Mouse (Mus musculus): ENCODE measurements around the gene Nyap2.
"Not testable (repeated sequence)": the region's sequence is repeated elsewhere in the genome, so short reads cannot be mapped to it uniquely, and the experiment has no call there.

Gene Nyap2

DNA sequence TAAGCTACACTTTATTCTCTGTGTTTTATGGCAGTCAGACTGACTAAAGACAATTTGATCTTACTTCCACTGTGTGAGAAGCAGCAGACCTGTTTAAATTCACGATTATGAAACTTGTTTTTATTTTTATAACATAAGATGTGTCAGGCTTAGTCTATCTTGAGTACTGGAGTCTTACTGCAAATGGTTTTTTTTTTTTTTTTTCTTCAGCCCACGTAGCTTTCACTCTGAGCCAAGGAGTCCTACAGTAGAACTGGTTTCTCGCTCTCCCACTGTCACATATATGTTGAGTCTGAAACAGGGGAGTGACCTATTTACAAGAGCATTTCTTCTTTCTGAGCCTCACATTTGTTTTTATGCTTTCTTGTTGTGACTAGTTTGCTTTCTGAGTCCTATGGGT, 103.9 kb downstream of the Nyap2 start:
- DNase-seq (ENCODE audit: low spot score), result no peak

DNA sequence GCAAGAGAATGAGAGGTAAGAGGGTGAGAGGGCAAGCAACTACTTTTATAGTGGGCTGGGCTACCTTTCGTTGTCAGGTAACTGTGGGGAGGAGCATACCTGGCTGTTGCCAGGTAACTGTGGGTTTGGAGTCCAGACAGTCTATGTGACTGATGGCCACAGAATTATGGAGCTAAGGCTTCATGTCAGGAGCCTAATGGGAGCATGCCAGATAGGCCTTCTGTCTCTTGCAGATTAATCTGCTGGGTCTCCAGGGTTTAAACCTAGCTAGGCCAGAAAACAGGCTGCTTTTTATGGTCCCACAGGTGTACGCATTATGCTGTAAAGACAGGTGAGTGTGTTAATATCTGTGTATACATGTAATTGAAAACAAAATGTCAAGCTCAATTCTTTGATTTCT, 132.8 kb downstream of the Nyap2 start:
- DNase-seq (ENCODE audit: low spot score), result no peak

DNA sequence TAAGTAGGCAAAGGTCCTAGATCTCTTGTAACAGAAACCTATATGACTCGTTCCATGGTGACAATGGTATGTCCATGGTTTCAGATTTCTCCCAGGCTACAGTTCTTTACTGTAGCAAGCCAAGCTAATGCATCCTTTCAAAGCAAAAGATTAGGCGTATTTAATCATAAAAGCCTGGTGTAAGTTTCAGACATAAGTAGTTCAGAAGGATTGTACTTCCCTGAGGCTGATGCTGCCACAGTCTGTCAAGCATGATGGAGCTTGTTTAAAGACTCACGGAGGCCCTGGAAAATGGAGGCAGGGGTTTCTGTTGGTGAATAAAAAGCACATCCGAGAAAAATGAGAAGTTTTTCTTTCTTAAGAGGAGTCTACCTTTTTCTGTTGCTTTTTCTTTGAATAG, 134.7 kb downstream of the Nyap2 start:
- no peak for DNase-seq (ENCODE audit: low spot score)

DNA sequence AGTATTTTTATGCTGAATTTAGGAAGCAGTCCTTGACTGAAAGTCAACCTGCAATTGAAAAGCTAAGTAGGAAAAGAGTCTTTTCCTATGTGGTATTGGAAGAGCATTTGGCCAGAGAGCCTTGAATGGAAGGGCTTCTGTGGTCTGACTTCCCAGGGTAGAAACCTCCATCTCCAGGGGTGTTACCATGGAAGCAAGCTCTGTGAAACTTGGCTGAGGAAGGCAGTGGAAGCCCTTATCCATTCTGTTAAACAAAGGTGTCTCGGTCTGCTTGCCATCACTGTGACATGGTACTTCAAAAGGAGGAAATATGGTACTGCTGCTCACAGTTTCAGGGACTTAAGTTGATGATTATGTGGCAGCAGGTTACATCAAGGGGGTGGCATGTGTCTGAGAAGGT, 143.0 kb downstream of the Nyap2 start:
- no peak for DNase-seq (ENCODE audit: low spot score)

DNA sequence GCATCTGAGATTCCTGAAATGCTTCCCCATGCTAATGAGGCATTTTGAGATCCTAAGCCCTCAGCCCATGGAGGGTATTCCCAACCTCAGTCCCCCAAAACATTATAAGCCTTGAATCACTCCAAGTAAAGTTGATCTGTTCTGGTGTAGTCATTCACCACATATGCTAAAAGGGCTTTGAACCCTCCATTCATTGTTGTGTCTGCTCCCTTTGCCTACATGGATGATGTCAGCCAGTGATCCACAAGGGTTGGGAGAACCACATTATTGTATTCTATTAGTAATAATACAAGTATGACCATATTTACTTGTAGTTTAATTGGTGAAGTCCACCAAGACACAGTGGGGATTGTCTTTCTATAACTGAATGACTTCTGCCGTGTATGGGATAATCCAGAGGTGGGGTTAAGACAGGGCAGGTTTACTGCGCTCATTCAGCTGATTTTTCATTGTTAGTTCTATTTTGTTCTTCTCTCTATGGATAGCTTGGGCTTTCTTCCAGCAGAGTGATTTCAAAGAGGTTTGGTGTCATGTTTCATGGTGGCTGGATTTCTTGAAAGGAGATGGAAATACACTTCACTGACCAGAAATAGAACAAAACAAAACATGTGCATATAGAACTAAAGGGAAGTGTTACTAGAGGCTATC, 155.1 kb downstream of the Nyap2 start:
- DNase-seq (ENCODE audit: low spot score), result no peak

DNA sequence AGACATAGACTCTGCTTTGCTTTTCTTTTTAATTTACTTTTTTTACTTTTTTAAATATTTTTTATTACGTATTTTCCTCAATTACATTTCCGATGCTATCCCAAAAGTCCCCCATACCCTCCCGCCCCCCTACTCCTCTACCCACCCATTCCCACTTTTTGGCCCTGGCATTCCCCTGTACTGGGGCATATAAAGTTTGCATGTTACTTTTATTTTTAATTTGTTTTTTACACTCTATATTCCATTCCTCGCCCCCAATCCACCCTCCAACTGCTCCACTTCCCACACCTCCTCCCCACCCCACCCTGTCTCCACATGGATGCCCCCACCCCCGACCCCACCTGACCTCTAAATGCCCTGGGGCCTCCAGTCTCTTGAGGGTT, 155.6 kb downstream of the Nyap2 start:
- not testable (repeated sequence) for DNase-seq (ENCODE audit: low spot score)

DNA sequence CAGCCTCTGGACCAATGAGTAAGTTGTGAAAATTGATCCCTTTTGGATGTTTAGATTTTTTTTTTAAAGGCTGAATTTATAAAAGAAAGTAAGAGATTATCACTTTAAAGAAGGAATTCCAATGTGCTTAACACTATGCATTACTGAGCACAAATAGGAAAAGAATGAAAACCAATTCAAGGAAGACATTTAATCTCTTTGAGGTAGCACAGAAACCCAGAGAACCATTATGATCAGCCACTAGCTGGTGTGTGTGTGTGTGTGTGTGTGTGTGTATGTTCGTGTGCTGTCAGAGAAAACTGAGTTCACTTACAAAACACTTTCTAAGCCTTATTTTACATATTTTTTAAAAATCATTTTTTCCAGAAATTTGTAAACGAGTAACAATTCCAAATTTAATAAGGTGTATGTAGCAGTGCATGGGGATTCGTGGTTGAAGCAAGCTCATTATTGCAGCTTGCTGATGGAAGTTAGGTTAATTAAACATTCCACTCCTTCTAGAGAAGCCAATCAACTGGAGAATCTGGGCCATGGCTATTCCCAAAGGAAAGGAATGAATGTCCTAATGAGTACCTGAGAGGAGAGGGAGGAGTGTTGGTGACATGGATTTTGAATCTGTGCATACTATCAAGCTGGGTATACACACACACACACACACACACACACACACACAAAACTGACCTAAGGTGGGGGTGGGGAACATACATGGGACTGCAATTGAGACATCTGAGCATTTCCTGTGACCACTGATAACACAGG, 171.9 kb downstream of the Nyap2 start:
- DNase-seq (ENCODE audit: low spot score), result no peak

DNA sequence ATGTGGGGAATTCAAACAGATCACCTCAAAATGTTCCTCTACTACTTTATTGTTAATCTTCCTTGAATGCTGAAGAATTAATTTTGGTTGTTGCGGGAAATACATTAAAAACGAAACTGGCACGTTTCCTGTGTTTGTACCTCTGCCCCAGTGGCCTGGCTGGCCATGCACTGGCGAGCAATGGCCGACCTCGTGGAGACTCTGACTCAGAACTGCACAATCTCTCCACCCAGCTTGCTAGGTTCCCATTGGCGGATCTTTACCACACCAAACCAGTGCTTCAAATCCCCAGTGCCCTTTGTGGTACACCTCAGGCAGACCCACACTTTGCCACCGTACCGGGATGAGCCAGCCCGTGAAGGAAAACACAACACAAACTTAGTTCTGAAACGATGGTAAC, 173.3 kb downstream of the Nyap2 start:
- DNase-seq (ENCODE audit: low spot score), result no peak

DNA sequence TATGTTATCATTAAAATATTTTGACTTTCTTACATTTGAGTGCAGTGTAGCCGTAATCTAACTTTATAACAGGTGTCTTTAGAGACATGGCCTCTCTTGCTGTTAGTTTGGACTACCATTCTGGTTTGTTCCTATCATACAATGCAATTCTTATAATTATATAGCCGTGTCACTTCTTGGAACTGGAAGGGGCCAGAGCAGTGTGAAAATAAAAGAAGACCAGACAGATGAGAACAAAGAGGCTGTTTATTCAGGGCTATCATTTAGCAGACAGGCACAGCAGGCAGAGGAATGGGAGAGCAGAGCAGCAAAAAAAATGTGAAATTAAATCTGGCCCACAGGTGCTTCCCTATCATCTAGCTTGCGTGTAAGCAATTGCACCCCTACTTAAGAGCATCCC, 189.7 kb downstream of the Nyap2 start:
- no peak for DNase-seq (ENCODE audit: low spot score)

DNA sequence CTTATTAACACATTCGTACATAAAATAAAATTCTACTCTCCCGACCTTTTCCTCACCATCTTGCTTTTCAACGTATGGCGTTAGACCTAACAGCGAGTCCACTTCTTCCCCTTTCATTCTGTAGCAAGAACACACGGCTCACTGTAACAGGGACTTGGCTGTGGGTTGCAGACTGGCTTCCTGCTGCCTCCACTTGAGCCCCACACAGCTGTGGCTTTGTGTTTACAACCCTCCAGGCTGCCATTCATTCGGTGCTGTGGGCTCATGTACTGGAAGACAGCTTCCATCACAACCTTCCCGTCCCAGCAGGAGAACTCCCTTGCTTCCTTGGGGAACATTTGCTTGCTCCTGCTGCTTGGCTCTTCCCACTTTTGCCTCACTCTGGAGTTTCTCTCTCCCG, 204.2 kb downstream of the Nyap2 start:
- DNase-seq (ENCODE audit: low spot score), result no peak

DNA sequence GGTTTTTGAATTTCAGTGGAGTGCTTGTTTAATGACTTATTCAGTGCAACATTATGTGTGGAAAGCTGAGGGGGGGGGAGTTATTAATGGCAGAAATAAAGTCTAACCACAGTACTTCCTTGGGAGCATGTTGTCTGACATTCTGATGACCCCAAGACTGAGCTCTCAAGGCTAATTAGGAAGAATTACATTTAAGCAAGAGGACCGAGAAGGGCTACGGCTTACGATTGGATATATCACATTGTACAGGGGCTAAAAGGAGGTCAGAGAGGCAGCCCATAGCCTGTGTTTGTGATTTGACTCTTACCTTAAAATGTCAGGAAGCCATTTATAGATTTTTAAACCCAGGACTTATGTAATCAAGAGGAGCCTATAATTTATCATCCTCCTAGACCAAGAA, 208.9 kb downstream of the Nyap2 start:
- DNase-seq (ENCODE audit: low spot score), result no peak

DNA sequence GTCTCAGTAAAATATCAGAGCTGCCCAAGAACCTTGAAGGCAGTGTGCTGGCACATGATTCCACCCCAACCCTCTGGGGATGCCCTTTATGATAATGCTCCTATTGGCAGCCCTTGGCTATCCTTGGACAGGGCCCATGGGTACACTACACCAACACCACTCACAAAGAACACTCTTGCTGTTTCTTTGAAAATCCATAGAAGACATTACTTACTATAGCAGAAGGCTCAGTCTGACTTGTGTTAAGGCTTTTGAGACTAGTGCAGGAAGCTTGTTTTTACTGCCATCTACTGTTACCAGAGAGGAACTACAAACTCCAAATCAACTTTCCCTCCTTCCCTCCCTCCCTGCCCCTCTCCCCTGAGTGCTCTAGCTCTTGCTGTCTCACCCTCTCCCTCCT, 210.3 kb downstream of the Nyap2 start:
- DNase-seq (ENCODE audit: low spot score), result no peak

DNA sequence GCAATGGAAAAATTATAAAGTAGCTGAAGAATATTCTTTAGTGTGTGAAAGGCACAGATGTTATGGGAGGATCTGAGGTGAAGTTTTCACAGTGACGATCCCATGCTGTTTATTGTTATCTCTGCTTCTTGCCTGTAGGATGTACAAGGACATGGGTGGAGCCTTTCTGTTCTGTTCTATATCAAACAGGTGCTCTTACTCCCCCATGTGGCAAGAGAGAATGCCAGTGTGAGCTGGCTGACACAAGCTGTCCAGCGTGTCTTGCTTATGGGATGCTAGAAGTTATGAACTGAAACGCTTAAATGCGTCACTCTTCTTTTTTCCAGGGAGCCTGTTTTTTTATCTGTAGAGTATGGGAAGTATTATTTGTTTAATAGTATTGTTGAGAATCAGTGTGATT, 224.0 kb downstream of the Nyap2 start:
- DNase-seq (ENCODE audit: low spot score), result no peak

DNA sequence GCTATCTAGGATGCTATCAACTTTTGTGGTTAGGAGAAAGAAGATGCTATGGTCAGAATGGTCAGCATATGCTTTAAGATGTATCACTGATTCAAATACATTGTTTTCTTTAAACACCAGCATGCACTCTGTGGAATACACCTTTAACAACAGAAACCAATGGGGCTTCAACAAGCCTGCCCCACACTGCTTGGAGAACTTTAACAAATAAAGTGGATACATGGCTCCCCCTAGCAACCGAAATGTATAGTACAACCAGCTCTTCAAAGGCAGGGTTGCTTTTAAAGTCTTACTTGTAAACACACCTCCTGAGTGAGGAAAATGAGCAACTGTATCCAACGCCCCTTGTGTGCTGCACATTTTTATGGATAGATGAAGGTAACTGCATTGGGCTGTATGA, 224.9 kb downstream of the Nyap2 start:
- no peak for DNase-seq (ENCODE audit: low spot score)

DNA sequence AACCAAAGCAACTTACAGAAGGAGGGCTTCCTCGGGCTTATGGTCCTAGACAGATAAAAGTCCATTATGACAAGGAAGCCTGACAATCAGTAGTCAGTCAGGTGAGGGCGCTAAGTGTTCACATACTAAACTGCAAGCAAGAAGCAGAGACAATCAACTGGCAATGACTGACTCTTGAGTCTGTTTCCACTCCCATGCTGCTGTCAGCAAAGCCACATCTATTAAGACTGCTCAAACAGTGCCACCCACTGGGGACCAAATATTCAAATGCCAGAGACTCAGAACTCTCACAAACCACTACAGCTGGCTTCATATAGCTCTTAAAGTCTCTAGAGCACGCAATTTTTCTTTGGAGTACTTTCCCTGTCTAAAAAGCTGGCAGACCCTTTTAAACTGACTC, 226.6 kb downstream of the Nyap2 start:
- DNase-seq (ENCODE audit: low spot score), result no peak

DNA sequence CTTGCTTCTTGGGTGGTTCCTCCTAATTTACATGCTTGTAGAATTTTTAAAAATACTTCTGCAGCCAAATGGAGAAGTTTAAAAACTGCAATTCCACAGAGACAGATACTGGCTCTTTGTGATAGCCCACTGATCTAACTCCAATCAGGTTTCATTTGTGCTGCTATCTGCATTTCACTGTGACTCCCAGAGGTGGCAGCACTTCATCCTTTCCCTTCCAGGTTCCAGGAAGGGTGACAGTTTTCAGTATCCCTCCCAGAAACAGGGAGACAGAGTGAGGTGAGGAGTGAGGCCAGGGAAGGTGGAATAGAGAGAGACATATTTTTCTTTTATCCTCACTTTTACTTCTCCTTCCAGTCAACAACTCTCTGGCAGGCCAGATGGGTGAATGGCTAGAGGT, 230.7 kb downstream of the Nyap2 start:
- DNase-seq (ENCODE audit: low spot score), result no peak

DNA sequence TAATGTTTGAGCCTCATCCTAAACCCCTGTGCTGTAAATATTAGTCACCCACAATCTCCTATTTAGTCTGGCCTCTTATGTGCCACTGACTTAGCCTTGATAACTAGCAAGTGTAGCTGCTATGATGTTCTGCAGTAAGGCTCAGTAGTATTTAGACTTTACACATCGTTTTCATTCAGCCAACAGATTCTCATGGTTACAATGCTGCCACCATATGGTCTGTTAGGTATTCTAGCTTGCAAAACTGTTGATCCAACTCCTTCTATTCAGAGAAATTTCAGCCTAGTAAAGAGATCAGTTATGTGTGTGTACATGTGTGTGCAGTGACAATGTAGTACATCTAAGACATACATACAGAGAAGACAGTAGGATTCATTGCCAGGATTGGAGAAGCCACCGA, 231.2 kb downstream of the Nyap2 start:
- DNase-seq (ENCODE audit: low spot score), result no peak

DNA sequence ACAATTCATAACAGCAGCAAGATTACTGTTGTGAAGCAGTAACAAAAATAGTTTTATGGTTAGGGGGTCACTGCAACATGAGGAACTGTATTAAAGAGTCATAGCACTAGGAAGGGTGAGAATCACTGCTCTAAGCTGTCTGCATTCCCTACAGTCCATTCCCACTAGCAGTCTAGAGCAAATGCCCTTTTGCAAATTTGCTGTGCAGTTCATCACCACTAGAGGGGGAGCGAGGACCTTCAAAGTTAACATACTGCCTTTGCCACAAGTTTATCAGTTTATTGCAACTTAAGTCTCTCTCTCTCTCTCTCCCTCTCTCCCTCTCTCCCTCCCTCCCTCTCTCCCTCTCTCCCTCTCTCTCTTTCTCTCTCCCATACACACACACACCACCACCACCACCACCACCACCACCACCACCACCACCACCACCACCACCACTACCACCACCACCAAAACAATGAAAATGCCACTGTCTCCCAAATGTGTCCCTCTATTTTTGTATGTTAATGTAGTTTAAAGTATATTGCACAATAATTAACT, 233.4 kb downstream of the Nyap2 start:
- DNase-seq (ENCODE audit: low spot score), result no peak

DNA sequence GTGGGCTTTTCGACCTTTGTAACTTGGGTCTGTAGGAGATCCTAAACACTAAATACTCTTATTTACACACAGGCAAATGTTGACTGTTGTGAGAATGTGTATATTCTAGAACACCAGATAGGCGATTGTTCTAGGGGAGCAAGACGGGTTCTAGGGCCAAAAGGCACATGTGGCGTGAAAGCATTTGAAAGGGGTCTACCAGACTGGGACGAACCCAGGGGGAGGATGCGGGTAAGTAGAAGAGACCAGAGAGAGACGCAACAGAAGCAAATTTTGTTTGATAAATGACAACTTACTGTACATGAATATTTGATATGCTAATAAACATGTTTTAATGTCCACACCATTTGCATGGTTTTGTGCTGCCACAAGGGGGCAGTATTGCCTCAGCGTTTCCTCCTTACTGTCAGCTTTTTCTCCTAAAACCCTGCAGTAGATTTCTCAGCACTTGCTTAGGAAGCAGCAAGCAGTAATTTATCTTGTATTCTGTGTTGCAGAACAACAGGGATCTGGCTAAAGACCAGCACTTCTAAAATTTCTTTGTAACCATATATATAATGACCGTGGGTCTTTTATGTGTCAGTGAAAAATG, 239.7 kb downstream of the Nyap2 start:
- DNase-seq (ENCODE audit: low spot score), result peak; percentile 33

DNA sequence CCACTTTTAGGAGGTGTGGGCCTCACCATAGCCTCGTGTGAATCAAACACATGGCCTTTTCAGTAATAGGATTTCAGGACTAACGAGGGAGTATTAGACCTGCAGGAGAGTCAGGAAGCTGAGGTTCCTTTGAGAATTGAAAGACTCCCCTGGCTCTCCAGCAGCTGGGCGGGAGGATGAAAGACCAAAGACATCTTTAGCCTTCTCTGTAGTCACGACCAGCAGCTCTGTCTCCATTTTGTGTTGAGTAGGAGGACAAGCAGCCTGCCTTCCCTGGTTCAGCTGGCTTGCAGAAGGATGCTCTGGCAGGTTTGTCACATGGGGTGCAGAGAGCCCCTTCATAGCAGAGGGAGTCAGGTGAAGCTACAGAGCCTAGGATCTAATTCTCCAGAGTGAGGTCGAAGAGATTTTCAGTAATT, 240.3 kb downstream of the Nyap2 start:
- DNase-seq (ENCODE audit: low spot score), result no peak

DNA sequence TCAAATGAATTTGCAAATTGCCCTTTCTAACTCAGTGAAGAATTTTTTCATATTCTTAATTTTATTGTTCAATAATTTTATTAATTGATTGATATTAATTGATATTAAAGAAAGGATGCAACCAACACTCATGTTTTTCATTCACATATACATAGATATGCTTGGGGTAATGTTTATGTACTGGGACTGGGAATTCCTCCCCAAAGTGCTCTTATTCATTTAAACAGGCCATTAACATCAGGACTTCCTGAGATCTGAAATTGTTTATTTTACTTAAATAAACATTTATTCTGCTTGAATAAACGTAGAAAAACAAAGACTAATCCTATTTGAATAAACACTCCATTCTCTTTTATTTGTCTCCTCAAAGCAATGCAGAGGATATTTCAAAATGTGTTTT, 311.0 kb downstream of the Nyap2 start:
- no peak for DNase-seq (ENCODE audit: low spot score)
